Comparison of ENCODE assay signal across 16 mouse cellular contexts in the genomic region with DNA sequence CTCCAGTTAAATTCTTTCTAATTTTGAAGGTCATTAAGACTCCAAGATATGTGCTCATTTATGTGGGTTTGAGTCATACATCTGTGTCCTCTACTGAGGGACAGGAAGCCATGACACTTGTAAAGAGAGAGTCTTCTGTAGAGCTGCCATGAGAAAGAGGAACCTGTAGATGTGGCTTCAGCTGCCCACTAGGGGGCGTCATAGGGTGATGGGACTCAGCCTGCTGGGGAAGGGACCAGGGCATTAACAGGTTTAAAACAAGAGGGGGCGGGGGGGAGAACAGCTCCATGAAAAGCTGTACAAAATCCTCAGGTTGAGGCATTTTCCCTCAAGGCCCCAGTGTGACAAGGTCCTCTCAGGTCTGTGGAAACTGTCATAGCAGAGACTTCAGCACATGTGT.
DNase-seq lines count a peak whose midpoint lies in the region; ATAC-seq and TF ChIP-seq lines count a peak whose summit lies in the region.
"Had no signal": no experiment of that assay in that cellular context is flagged by ENCODE, and none has a peak within 500 bp of the region (broad histone marks: within the 10 kb centered on the region; RNA-seq: fewer than 3 reads in every experiment).

No protein-coding gene starts in this region.

- DNase-seq in thymus, postnatal 14 days = peak; percentile 5
- DNase-seq in thymus, postnatal 25 days = no peak
- DNase-seq in right cerebral cortex, postnatal 25 days = no peak
- no peak for DNase-seq in spleen, adult 18-20 months
- no peak for DNase-seq in frontal cortex, postnatal 25 days (ENCODE audit: low spot score in 2 of 2)
- DNase-seq: cerebellum, adult 9-11 months; heart, postnatal 4 days had no signal

- H3K36me3 ChIP-seq in intestine, postnatal 0 days (ENCODE audit: control insufficient read depth, insufficient read depth) = no peaks in the 10 kb centered on the region
- H3K36me3 ChIP-seq in intestine, embryonic 16.5 days (ENCODE audit: control insufficient read depth, insufficient read depth, low read length) = no peaks in the 10 kb centered on the region
- H3K36me3 ChIP-seq: embryonic facial prominence, embryonic 10.5 days; intestine, embryonic 15.5 days; liver, embryonic 15.5 days; neural tube, embryonic 15.5 days had no signal

- no peak overlapping the region for H3K9ac ChIP-seq in intestine, postnatal 0 days (ENCODE audit: low read depth, low read length)
- no peak overlapping the region for H3K9ac ChIP-seq in intestine, embryonic 16.5 days (ENCODE audit: low read depth, low read length)
- H3K9ac ChIP-seq: intestine, embryonic 15.5 days; liver, embryonic 15.5 days; neural tube, embryonic 15.5 days had no signal

- TF ChIP-seq POLR2A in bone marrow macrophage, adult 2 months (IDR thresholded peaks at IDR 0.05; ENCODE audit: borderline replicate concordance, low read depth, low read length) = no peak

- ATAC-seq in intestine, postnatal 0 days = no peak
- ATAC-seq in intestine, embryonic 16.5 days = no peak
- ATAC-seq: activated CD4-positive, CD25-positive, alpha-beta regulatory T cell, adult 4 months; intestine, embryonic 15.5 days had no signal

- no peaks in the 10 kb centered on the region for H3K27me3 ChIP-seq in intestine, postnatal 0 days (replicated peaks; ENCODE audit: control insufficient read depth, insufficient read depth, low read length)
- H3K27me3 ChIP-seq in intestine, embryonic 16.5 days (replicated peaks; ENCODE audit: control insufficient read depth, insufficient read depth, low read length) = no peaks in the 10 kb centered on the region
- H3K27me3 ChIP-seq: intestine, embryonic 15.5 days; liver, embryonic 15.5 days; neural tube, embryonic 15.5 days had no signal

- TF ChIP-seq CTCF in intestine, postnatal 0 days (IDR thresholded peaks at IDR 0.05; ENCODE audit: low read depth) = peak; percentile 33; the same call in 1 of the 2 replicates
- peak; percentile 62; the same call in 1 of the 2 replicates for TF ChIP-seq CTCF in bone marrow macrophage, adult 2 months (IDR thresholded peaks at IDR 0.05; ENCODE audit: low read depth, low read length)

- 54% methylated on average over 2 of the region's 2 CpGs for WGBS in intestine, postnatal 0 days
- WGBS in intestine, embryonic 16.5 days = 49% methylated on average over 2 of the region's 2 CpGs

- no peak overlapping the region for H3K27ac ChIP-seq in intestine, postnatal 0 days (ENCODE audit: low read depth, low read length)
- H3K27ac ChIP-seq in intestine, embryonic 16.5 days (ENCODE audit: low read length) = no peak overlapping the region
- no peak overlapping the region for H3K27ac ChIP-seq in bone marrow macrophage, adult 2 months (ENCODE audit: insufficient read depth, low read depth, low read length)
- H3K27ac ChIP-seq: embryonic facial prominence, embryonic 10.5 days; intestine, embryonic 15.5 days; liver, embryonic 15.5 days; neural tube, embryonic 15.5 days had no signal

- H3K4me1 ChIP-seq in intestine, postnatal 0 days (replicated peaks; ENCODE audit: control insufficient read depth, insufficient read depth, low read length) = no peaks in the 10 kb centered on the region
- H3K4me1 ChIP-seq in intestine, embryonic 16.5 days (ENCODE audit: control insufficient read depth, insufficient read depth, low read length) = no peaks in the 10 kb centered on the region
- peaks cover 4% of the 10 kb centered on the region for H3K4me1 ChIP-seq in bone marrow macrophage, adult 2 months (ENCODE audit: control insufficient read depth, insufficient read depth, low read length)
- H3K4me1 ChIP-seq: intestine, embryonic 15.5 days; liver, embryonic 15.5 days; neural tube, embryonic 15.5 days had no signal

- H3K4me2 ChIP-seq in intestine, postnatal 0 days (replicated peaks; ENCODE audit: low read depth) = no peak overlapping the region
- H3K4me2 ChIP-seq in intestine, embryonic 16.5 days (ENCODE audit: low read depth, low read length) = no peak overlapping the region
- H3K4me2 ChIP-seq: heart, embryonic 11.5 days; intestine, embryonic 15.5 days; liver, embryonic 15.5 days; neural tube, embryonic 15.5 days had no signal

- no peak overlapping the region for H3K4me3 ChIP-seq in intestine, postnatal 0 days (ENCODE audit: low read depth, low read length)
- no peak overlapping the region for H3K4me3 ChIP-seq in intestine, embryonic 16.5 days (ENCODE audit: low read length)
- H3K4me3 ChIP-seq in bone marrow macrophage, adult 2 months (ENCODE audit: insufficient read depth, low read length) = no peak overlapping the region
- H3K4me3 ChIP-seq: embryonic facial prominence, embryonic 10.5 days; intestine, embryonic 15.5 days; liver, embryonic 15.5 days; neural tube, embryonic 15.5 days had no signal

- no peaks in the 10 kb centered on the region for H3K9me3 ChIP-seq in intestine, postnatal 0 days (ENCODE audit: control insufficient read depth)
- no peaks in the 10 kb centered on the region for H3K9me3 ChIP-seq in intestine, embryonic 16.5 days (ENCODE audit: control insufficient read depth, low read length)
- H3K9me3 ChIP-seq: embryonic facial prominence, embryonic 10.5 days; intestine, embryonic 15.5 days; liver, embryonic 15.5 days; neural tube, embryonic 15.5 days had no signal
